Mouse (Mus musculus) lung, embryonic 16.5 days (tissue): ENCODE data around the gene Gm17657. TPM values are rescaled to one million over a fixed set of nuclear protein-coding genes. Genes with fewer than 3 reads are reported as not detected.
A peak's percentile ranks its signal among the peaks of the same experiment; 100 is the strongest.
"Not testable (repeated sequence)": the region's sequence is repeated elsewhere in the genome, so short reads cannot be mapped to it uniquely, and the experiment has no call there.

Experiments
- ATAC-seq: fragments of 200-750 bp; cut with Nextera tagmentation; 2 replicates; pipeline ENCODE4 v1.8.0; 2017; ENCODE audit warnings: low read depth, mild to moderate bottlenecking, moderate library complexity
- H3K27ac ChIP-seq: fragments of 300-500 bp; sonication (generic); 2 replicates; pipeline ENCODE4 v1.5.1; 2014; ENCODE audit warnings: mild to moderate bottlenecking, control low read depth, low read length
- H3K27me3 ChIP-seq: fragments of 300-500 bp; sonication (generic); 2 replicates; pipeline ENCODE4 v1.6.1; 2014; ENCODE audit warnings: low read depth, low read length, mixed read lengths; ENCODE audit not compliant: control insufficient read depth, insufficient read depth
- H3K36me3 ChIP-seq: fragments of 300-500 bp; sonication (generic); 2 replicates; pipeline ENCODE4 v1.6.1; 2014; ENCODE audit warnings: low read length; ENCODE audit not compliant: control insufficient read depth, insufficient read depth
- H3K4me1 ChIP-seq: fragments of 300-500 bp; sonication (generic); replicated peaks from 2 replicates; pipeline ENCODE4 v1.6.1; 2014; ENCODE audit warnings: low read length, mixed read lengths; ENCODE audit not compliant: control insufficient read depth, insufficient read depth
- H3K4me2 ChIP-seq: fragments of 300-500 bp; sonication (generic); 2 replicates; pipeline ENCODE4 v1.6.1; 2014; ENCODE audit warnings: low read depth, low read length, control low read depth
- H3K4me3 ChIP-seq: fragments of 300-500 bp; sonication (generic); 2 replicates; pipeline ENCODE4 v1.5.1; 2014; ENCODE audit warnings: mild to moderate bottlenecking, low read length, control low read depth
- H3K9ac ChIP-seq: fragments of 300-500 bp; sonication (generic); 2 replicates; pipeline ENCODE4 v1.6.1; 2014; ENCODE audit warnings: low read length, control low read depth
- H3K9me3 ChIP-seq: fragments of 300-500 bp; sonication (generic); 2 replicates; pipeline ENCODE4 v1.6.1; 2016; ENCODE audit warnings: low read length; ENCODE audit not compliant: control insufficient read depth
- WGBS: fragments of 180-500 bp; shearing (Covaris S2); extraction: QIAGEN DNeasy Blood & Tissue Kit; methylation state at CpG from one replicate; pipeline ENCODE4 v1.1.7; 2014; 5-methylcytosine and 5-hydroxymethylcytosine counted together
- polyA plus RNA-seq: library from polyadenylated mRNA; unstranded; fragments of >200 nt; fragmentation: Nextera tagmentation; extraction: Ambion mirVana; gene quantifications from 2 replicates; pipeline ENCODE4 v1.2.1, GENCODE M21; 2015

The Gm17657 gene
- polyA plus RNA-seq, 1 experiment from 2014 or later, result not detected

DNA sequence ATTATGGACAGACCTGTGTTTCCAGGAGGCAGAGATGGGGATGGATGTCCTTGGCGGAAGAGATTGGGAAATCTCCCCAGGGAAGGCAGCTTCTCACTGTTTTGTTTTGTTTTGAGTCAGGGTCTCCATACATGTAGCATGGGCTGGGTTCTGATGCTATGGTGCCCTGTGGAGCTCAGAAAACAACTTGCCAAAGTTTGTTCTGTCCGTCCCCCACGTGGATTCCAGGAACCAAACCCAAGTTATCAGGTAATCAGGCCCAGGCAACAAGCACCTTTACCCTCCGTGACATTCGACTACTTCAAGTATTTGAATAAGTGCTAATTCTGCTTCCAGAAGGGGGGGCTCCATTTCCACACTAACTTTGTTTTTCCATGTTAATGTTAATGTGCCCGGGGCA lies 49.9 kb downstream of the Gm17657 start:
- H3K9ac ChIP-seq, result no peak overlapping the region
- no peaks in the 10 kb centered on the region for H3K27me3 ChIP-seq
- 54% methylated on average over 6 of the region's 6 CpGs for WGBS
- H3K9me3 ChIP-seq, result peaks cover 3% of the 10 kb centered on the region; the same call in 1 of the 2 replicates
- no peak overlapping the region for H3K4me3 ChIP-seq
- H3K4me2 ChIP-seq, result no peak overlapping the region
- no peak overlapping the region for H3K27ac ChIP-seq
- no peak for ATAC-seq
- H3K4me1 ChIP-seq, result peaks cover 6% of the 10 kb centered on the region
- no peaks in the 10 kb centered on the region for H3K36me3 ChIP-seq

DNA sequence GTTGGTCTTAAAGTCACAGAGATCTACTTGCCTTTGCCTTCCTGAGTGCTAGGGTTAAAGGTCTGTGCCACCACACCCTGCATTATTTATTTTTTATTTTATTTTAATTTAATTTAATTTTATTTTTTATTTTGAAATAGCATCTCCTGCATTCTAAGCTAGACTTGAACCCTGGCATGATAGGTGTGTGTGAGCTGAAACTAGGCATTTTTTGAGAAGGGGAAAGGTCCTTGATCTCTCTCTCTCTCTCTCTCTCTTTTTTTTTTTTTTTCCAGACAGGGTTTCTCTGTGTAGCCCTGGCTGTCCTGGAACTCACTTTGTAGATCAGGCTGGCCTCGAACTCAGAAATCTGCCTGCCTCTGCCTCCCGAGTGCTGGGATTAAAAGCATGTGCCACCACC lies 50.5 kb downstream of the Gm17657 start:
- 88% methylated on average over 2 of the region's 2 CpGs for WGBS
- not testable (repeated sequence) for H3K4me2 ChIP-seq, ATAC-seq

DNA sequence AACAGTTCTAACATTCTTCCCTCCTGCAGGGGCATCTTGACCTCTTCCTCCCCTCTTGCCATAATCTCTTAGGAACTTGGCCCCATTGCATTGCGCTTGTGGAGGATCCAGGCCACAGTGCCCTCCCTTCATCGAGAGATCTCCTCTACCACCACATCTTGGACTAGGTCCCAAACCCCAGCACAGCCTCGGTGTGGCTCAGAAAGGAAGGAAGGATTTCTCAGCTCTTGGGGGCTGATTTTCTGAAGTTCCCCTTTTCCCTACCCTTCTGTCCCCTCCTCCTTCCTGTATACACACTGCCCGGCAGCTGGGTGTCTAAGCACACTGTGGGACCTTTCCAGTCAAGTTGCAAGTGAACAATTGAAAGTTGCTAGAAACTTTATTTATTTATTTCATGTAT lies 51.4 kb downstream of the Gm17657 start:
- Histone ChIP-seq H3K36me3 (peaks cover 2% of the 10 kb centered on the region; the same call in 1 of the 2 replicates), H3K9ac (no peak overlapping the region), H3K9me3 (no peaks in the 10 kb centered on the region), H3K27ac (no peak overlapping the region), H3K4me1 (peaks cover 13% of the 10 kb centered on the region), H3K27me3 (no peaks in the 10 kb centered on the region), H3K4me2 (no peak overlapping the region), H3K4me3 (no peak overlapping the region)
- no peak for ATAC-seq
- 30% methylated on average over 4 of the region's 4 CpGs for WGBS

More for the DNA sequence above, 50.5 kb downstream of the Gm17657 start:
- H3K27me3 ChIP-seq, H3K36me3 ChIP-seq, H3K27ac ChIP-seq, H3K9ac ChIP-seq, H3K4me3 ChIP-seq, H3K4me1 ChIP-seq, H3K9me3 ChIP-seq: not testable (repeated sequence)

DNA sequence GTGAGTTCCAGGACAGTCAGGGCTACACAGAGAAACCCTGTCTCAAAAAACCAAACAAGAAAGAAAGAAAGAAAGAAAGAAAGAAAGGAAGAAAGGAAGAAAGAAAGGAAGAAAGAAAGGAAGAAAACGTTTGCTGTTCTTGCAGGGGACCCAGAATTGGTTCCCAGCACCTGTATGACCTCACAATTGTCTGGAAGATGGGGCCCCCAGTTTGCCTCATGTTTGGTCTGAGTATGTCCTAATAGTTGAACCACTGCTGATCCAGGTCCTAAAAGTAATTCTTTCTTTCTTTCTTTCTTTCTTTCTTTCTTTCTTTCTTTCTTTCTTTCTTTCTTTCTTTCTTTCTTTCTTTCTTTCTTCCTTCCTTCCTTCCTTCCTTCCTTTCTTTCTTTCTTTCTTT lies 52.0 kb downstream of the Gm17657 start:
- H3K4me2 ChIP-seq, H3K4me3 ChIP-seq, ATAC-seq, H3K27ac ChIP-seq, H3K9me3 ChIP-seq, H3K36me3 ChIP-seq, H3K27me3 ChIP-seq, H3K9ac ChIP-seq: not testable (repeated sequence)
- 67% methylated on average over 1 of the region's 1 CpGs for WGBS
- peaks cover 12% of the 10 kb centered on the region for H3K4me1 ChIP-seq

DNA sequence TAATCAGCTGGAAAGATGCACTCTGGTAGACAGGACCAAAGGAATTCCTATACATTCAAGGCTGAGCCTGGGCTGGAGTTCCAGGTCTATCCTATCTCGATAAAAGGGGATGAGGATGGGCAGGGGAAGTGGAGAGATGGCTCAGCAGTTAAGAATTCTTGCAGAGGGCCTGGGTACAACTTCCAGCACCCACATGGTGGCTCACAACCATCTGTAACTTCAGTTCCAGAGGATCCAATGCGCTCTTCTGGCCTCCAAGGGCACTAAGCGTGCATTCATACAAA lies 52.4 kb downstream of the Gm17657 start:
- Histone ChIP-seq H3K9ac (no peak overlapping the region), H3K4me3 (no peak overlapping the region), H3K27ac (no peak overlapping the region), H3K9me3 (no peaks in the 10 kb centered on the region), H3K36me3 (peaks cover 2% of the 10 kb centered on the region; the same call in 1 of the 2 replicates), H3K4me2 (no peak overlapping the region), H3K27me3 (no peaks in the 10 kb centered on the region), H3K4me1 (peaks cover 12% of the 10 kb centered on the region)
- WGBS, result 93% methylated on average over 3 of the region's 3 CpGs
- no peak for ATAC-seq

DNA sequence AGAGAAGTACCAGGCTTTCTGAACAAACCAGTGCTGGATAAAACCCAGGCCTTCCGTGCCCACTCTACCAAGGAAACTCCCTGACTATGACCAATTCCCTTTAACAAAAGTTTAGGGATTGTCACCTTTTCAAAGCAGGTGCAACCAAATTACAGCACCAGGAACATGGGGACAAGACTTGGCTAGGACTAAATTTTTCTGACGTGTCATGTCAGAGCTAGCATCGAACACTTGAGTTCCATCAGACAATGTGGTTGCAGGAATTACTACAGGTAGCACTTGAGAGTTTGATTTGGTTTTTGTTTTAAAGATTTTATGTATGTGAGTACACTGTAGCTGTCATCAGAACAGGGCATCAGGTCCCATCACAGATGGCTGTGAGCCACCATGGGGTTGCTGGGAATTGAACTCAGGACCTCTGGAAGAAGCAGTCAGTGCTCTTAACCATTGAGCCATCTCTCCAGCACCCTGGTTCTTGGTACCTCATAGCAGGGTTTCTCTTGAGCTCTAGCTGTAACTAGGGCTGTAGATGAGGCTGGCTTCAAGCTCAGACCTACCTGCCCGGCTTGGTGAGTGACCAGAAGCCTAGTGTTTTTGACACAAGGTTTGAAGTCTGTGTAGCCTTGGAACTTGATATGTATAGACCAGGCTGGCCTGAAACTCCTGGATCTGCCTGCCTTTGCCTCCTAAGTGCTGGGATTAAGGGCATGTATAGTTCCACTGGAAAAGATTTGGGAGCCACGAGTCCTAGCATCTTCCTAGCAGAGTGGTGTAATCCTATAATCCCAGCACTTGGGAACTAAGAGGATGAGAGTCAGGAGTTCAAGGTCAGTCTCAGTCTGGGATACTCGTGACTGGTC lies 53.0 kb downstream of the Gm17657 start:
- Histone ChIP-seq H3K36me3 (peaks cover 2% of the 10 kb centered on the region; the same call in 1 of the 2 replicates), H3K9ac (no peak overlapping the region), H3K4me3 (no peak overlapping the region), H3K9me3 (no peaks in the 10 kb centered on the region), H3K4me1 (peaks cover 12% of the 10 kb centered on the region), H3K27me3 (no peaks in the 10 kb centered on the region), H3K4me2 (no peak overlapping the region), H3K27ac (no peak overlapping the region)
- 71% methylated on average over 6 of the region's 6 CpGs for WGBS
- ATAC-seq, result no peak

DNA sequence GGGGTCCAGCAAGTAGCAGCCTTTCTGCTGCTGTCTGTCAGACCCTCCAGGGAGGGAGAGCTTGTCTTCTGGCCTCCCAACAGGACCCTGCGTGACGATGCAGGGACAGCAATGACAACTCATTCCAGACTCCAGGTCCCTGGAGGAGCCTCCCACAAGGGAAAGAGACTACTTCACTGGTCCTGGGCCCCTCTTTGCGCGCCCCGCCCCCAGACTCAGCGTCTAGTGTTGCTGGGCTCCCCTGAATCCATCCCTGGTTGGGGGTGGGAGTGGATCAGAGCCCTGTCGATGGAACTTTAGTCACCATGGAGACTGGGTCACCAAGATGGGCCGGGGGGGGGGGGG lies 54.7 kb downstream of the Gm17657 start:
- peaks cover 2% of the 10 kb centered on the region; the same call in 1 of the 2 replicates for H3K36me3 ChIP-seq

DNA sequence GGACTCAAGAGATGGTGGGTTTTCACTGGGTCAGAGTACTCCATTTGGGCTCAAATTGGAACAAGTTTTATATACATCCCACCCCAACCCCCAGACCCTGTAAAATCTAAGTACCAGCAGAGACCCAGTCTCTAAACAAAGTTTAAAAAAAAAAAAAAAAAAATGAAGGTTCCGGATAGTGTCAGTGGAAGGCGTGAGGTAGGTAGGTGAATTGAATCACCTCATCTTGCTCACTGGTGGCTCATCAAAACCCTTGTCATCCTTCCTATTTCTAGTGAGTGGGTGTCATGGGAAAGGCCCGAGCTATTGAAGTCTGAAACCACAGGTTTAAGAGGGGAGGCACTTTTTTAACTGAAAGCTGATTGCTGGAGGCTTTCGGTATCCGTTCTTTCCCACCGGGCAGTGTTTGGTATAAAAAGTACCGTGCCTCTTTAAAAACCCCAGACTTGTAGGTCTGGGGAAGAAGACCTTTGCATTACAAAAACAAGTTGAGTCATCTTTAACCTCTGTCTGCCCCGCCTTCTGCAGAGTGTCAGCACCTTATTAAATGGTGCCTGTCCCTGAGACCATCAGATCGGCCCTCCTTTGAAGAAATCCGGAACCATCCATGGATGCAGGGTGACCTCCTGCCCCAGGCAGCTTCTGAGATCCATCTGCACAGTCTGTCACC lies 55.2 kb downstream of the Gm17657 start:
- Histone ChIP-seq H3K9me3 (no peaks in the 10 kb centered on the region), H3K9ac (no peak overlapping the region), H3K4me2 (no peak overlapping the region), H3K36me3 (peaks cover 2% of the 10 kb centered on the region; the same call in 1 of the 2 replicates), H3K27me3 (no peaks in the 10 kb centered on the region), H3K4me3 (no peak overlapping the region), H3K4me1 (peaks cover 15% of the 10 kb centered on the region), H3K27ac (no peak overlapping the region)
- 63% methylated on average over 10 of the region's 10 CpGs for WGBS
- no peak for ATAC-seq

More for the DNA sequence above, 54.7 kb downstream of the Gm17657 start:
- Histone ChIP-seq H3K9ac (no peak overlapping the region), H3K4me2 (no peak overlapping the region), H3K27me3 (no peaks in the 10 kb centered on the region), H3K9me3 (no peaks in the 10 kb centered on the region), H3K4me1 (peaks cover 12% of the 10 kb centered on the region), H3K27ac (no peak overlapping the region), H3K4me3 (no peak overlapping the region)
- WGBS, result 63% methylated on average over 7 of the region's 8 CpGs
- ATAC-seq, result no peak

DNA sequence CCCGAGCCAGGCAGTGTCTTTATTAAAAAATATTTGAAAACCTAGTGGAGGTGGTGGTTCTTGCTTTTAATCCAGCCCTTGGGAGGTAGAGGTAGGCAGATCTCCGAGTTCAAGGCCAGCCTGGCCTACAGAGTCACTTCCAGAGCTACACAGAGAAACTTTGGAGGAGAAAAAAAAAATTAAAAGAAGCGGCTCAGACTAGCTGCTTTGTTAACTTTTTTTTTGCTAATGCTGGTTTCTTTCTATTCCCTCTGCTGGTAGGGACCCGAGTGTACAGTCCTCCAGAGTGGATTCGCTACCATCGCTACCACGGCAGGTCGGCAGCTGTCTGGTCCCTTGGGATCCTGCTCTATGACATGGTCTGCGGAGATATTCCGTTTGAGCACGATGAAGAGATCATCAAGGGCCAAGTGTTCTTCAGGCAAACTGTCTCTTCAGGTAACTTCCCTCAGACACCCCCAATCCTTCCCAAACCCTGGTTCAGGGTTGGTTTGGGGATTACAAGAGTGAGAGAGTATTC lies 55.9 kb downstream of the Gm17657 start:
- H3K9me3 ChIP-seq, result no peaks in the 10 kb centered on the region
- ATAC-seq, result no peak
- no peak overlapping the region for H3K27ac ChIP-seq
- H3K9ac ChIP-seq, result no peak overlapping the region
- H3K4me3 ChIP-seq, result peak overlapping the region; percentile 78
- H3K4me2 ChIP-seq, result peak overlapping the region; percentile 93
- 75% methylated on average over 11 of the region's 11 CpGs for WGBS
- H3K4me1 ChIP-seq, result peaks cover 21% of the 10 kb centered on the region
- H3K27me3 ChIP-seq, result no peaks in the 10 kb centered on the region
- H3K36me3 ChIP-seq, result peaks cover 2% of the 10 kb centered on the region; the same call in 1 of the 2 replicates
